Mouse (Mus musculus) embryo, embryonic 10.5 days (tissue): ENCODE data around the gene 4930415O20Rik.

ENCODE experiments used
- DNase-seq: peaks from one replicate; pipeline ENCODE4 v3.0.0-alpha.2; 2015; ENCODE audit warnings: low spot score

4930415O20Rik gene

GRCm38 (mm10) chr15:98570873-98571538, at the start of gene 4930415O20Rik, which contains the start of gene Ccnt1:
Gene 4930415O20Rik, plus strand, starts transcription at chr15:98571004.
Gene Ccnt1, minus strand, starts transcription at chr15:98570923.
- no peak for DNase-seq

DNA sequence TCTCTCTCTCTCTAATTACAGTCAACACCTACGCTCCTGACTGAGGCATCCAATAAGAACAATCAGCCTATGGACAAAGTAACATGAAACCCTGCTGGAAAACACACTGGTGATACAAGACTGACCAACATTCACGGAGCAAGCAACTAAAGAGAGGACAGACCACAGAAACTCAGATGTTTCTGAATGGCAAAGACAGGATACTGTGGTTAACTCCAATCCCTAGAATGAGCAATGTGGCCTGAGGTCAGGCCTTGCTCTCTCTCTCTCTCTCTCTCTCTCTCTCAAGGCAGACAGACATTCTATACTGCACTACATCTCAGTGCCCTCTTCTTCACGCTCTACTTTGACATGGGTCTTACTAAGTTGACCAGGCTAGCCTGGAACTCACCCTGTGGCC, 49.6 kb upstream of the 4930415O20Rik start:
- no peak for DNase-seq

GRCm38 (mm10) chr15:98526057-98526456, 44.7 kb upstream of the 4930415O20Rik start:
- no peak for DNase-seq

DNA sequence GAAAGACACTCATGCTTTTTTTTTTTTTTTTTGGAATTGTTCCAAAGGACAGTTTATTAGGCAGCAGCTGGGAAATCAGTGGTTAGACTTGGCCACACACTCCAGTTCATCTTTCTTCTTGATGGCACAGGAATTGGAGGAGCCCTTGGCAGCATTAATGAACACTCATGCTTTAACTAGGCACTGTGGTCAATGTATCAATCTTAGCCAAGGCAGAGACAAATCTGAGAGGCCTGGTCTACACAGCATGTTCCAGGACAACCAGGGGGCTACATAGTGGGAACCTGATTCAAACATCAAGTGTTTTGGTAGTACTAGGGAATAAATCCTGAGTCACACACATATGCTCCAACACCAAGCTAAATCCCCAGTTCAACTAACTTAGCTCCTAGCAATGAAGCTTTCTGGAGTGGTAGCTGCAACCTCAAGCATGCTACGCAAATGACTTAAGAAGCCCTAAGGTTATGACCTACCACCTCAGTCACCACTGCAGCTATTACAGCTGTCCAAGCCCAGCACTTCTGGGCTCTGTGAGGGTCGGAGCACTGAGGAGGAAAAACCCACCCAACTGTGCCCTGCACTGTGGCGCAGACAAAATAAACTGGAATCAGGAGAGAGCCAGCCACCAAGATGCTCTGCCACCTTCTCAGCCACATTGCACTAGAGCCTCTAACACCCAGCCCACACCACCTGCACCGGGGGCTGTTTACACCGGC, 43.6 kb upstream of the 4930415O20Rik start:
- DNase-seq = no peak

- no peak for DNase-seq
Measured at GRCm38 (mm10) chr15:98528066-98528563, 42.7 kb upstream of the 4930415O20Rik start.

DNA sequence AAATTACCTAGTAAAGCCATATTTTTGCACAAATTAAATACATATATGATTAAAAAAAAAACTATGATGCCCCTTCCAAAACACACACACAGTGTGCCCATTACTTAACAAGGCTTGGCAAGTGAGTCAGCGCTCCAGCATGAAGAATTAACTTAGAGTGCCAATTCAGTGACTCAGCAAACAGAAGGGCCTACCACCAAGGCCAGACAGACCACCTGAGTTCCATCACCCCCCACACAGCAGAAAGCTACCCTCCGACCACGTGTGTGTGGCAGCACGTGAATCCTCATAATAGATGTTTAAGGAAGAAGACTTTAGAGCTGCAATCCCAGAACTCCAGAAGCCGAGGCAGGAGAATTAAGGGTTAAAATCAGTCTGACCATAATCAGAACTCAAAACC, 38.5 kb upstream of the 4930415O20Rik start:
- peak; percentile 19 for DNase-seq

- peak; percentile 40 for DNase-seq
Measured at GRCm38 (mm10) chr15:98533035-98533531, 37.7 kb upstream of the 4930415O20Rik start.

- DNase-seq = peak; percentile 99
Measured at GRCm38 (mm10) chr15:98533881-98534627, 36.8 kb upstream of the 4930415O20Rik start, which contains the start of gene Kansl2. Gene Kansl2, minus strand, starts transcription at chr15:98534264.

DNA sequence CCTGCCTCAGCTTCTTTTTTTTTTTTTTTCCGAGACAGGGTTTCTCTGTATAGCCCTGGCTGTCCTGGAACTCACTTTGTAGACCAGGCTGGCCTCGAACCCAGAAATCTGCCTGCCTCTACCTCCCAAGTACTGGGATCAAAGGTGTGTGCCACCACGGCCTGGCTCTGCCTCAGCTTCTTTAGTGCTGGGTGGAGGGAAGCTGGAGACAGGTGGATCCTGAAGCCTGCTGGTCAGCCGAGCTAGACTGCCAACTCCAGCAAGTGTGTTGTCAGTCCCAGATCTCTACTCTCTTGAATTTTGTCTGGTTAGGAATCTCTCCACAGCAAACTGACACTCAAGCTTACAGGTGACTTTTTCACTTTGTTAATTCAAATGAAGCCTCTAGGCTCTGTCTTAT, 34.9 kb upstream of the 4930415O20Rik start:
- DNase-seq = no peak

DNA sequence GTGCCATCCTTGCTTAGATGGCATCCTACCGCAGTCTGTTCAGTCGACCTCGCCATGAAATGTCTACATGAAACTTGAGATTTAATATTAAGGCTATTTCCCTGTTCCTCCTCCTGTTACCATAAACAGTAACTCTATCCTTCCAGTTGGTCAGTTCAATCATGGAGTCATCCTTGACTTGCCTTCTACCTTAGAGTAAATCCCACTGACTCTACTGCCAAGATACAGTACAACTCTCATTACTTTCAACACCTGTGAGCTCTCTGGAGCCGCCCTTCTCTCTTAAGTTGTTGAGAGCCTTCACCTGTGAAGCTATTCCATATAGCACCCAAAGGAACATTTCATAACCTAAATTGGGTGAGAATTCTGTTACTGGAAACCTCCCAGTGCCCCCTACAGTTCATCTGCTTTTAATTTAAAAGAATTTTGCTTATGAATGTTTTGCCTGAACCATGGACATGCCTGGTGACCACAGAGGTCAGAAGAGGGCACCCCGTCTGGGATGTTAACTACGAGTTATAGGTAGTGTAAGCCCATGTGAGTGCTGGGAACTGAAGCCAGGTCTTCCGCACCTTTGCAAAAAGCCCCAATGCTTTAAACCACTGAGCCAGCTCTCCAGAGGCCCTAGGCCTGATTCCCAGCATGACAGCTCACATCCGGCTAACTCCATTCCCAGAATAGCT, 33.8 kb upstream of the 4930415O20Rik start:
- DNase-seq = no peak

- DNase-seq = no peak
Measured at GRCm38 (mm10) chr15:98537923-98538322, 32.9 kb upstream of the 4930415O20Rik start.

- DNase-seq = no peak
Measured at GRCm38 (mm10) chr15:98541064-98541463, 29.7 kb upstream of the 4930415O20Rik start.

GRCm38 (mm10) chr15:98543341-98543740, 27.5 kb upstream of the 4930415O20Rik start:
- DNase-seq = no peak

GRCm38 (mm10) chr15:98545151-98545550, 25.7 kb upstream of the 4930415O20Rik start:
- DNase-seq = no peak

DNA sequence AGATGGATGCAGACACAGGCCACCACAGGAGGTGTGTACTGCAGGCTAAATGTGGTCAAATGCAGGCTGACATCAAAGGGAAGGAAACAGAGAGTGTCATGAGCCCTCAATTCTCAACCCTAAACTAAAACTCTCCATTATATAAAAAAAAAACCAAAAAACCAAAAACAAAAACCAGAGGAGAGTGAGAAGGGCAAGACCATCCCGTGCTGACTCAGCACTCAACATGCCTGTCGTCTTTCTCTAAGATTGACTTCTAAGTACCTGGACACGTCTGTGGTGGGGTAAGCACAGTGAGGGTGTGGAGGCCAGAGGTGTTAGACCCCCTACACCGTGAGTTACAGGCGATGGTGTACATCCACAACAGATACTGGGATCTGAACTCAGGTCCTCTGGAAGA, 24.0 kb upstream of the 4930415O20Rik start:
- DNase-seq = no peak

GRCm38 (mm10) chr15:98552758-98553157, 18.0 kb upstream of the 4930415O20Rik start:
- no peak for DNase-seq

- DNase-seq = no peak
Measured at GRCm38 (mm10) chr15:98555881-98556280, 14.9 kb upstream of the 4930415O20Rik start.

DNA sequence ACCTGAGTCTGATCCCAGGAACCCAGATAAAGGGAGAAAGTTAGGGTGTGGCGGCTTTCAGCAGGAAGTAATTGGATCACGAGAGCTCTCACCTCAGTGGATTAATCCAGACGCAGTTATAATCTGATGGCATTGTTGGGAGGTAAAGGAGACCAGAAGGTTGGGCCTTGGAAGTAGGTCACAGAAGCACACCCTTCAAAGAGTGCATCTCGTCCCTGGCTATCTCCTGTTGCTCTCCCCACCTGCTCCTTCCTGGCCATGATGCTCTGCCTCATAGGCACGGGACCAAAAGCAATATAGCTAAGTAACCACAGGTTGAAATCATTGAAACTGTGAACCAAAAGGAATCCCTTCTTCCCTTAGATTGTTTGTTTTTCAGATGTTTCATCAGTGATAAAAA, 13.6 kb upstream of the 4930415O20Rik start:
- no peak for DNase-seq

GRCm38 (mm10) chr15:98566973-98567277, 3.9 kb upstream of the 4930415O20Rik start:
- DNase-seq = no peak

- DNase-seq = peak; percentile 100
Measured at GRCm38 (mm10) chr15:98567278-98568134, 3.3 kb upstream of the 4930415O20Rik start.
